Mouse (Mus musculus) G1E (cell line): Measurements from ENCODE around the gene Hps4.

Experiments
- CTCF ChIP-seq: IDR thresholded peaks from 2 replicates; pipeline ENCODE4 v1.5.1; 2012; ENCODE audit warnings: low read depth, low read length, inconsistent platforms, mixed read lengths
- GATA1 ChIP-seq: IDR thresholded peaks from 2 replicates; pipeline ENCODE4 v1.6.1; 2012; ENCODE audit warnings: borderline replicate concordance, low read length, inconsistent platforms, mixed read lengths
- GATA2 ChIP-seq: IDR thresholded peaks from 2 replicates; pipeline ENCODE4 v1.6.1; 2012; ENCODE audit warnings: low read depth, low read length, inconsistent platforms, borderline replicate concordance
- POLR2AphosphoS5 ChIP-seq: IDR thresholded peaks from 2 replicates; pipeline ENCODE4 v1.6.1; 2012; ENCODE audit warnings: low read depth, low read length, inconsistent platforms; ENCODE audit not compliant: insufficient replicate concordance
- TAL1 ChIP-seq: conservative IDR thresholded peaks from 2 replicates; pipeline ENCODE4 v1.6.1; 2012; ENCODE audit warnings: low read depth, low read length, inconsistent platforms, mixed read lengths

GRCm38 (mm10) chr5:112418023-112418422 is 75.1 kb downstream of the Hps4 start:
- TF ChIP-seq CTCF (no peak), GATA1 (no peak), TAL1 (no peak), POLR2AphosphoS5 (no peak), GATA2 (no peak)
